Mouse (Mus musculus): Measurements from ENCODE around the gene Esyt1. TPM values are rescaled to one million over a fixed set of nuclear protein-coding genes. Genes with fewer than 3 reads are reported as not detected.

The Esyt1 gene
- polyA plus RNA-seq, 1 experiment from 2014 or later, result 10.0 TPM

GRCm38 (mm10) chr10:128544674-128545569 lies 19.3 kb upstream of the Esyt1 start:
- WGBS, result 96% methylated on average over 37 of the region's 37 CpGs
- H3K4me2 ChIP-seq (ENCODE audit: low read depth, low read length), result no peak overlapping the region
- no peak overlapping the region for H3K9ac ChIP-seq (replicated peaks; ENCODE audit: low read depth, low read length)
- ATAC-seq (ENCODE audit: low read depth), result no peak
- H3K27ac ChIP-seq (ENCODE audit: low read depth, low read length), result no peak overlapping the region
- no peaks in the 10 kb centered on the region for H3K9me3 ChIP-seq (ENCODE audit: control insufficient read depth, low read length)
- peaks cover 10% of the 10 kb centered on the region for H3K4me1 ChIP-seq (ENCODE audit: control insufficient read depth, insufficient read depth, low read length)
- no peak overlapping the region for H3K4me3 ChIP-seq (ENCODE audit: low read depth, low read length)
- H3K36me3 ChIP-seq (ENCODE audit: control insufficient read depth, insufficient read depth, low read length), result peaks cover 29% of the 10 kb centered on the region
- no peaks in the 10 kb centered on the region for H3K27me3 ChIP-seq (ENCODE audit: control insufficient read depth, insufficient read depth, low read length)

GRCm38 (mm10) chr10:128544151-128544657 lies 18.5 kb upstream of the Esyt1 start:
- Histone ChIP-seq H3K9ac (replicated peaks; ENCODE audit: low read depth, low read length) (no peak overlapping the region), H3K4me3 (ENCODE audit: low read depth, low read length) (no peak overlapping the region), H3K9me3 (ENCODE audit: control insufficient read depth, low read length) (no peaks in the 10 kb centered on the region), H3K27me3 (ENCODE audit: control insufficient read depth, insufficient read depth, low read length) (no peaks in the 10 kb centered on the region), H3K4me2 (ENCODE audit: low read depth, low read length) (no peak overlapping the region), H3K27ac (ENCODE audit: low read depth, low read length) (no peak overlapping the region), H3K4me1 (ENCODE audit: control insufficient read depth, insufficient read depth, low read length) (peaks cover 10% of the 10 kb centered on the region), H3K36me3 (ENCODE audit: control insufficient read depth, insufficient read depth, low read length) (peaks cover 29% of the 10 kb centered on the region)
- no peak for ATAC-seq (ENCODE audit: low read depth)
- WGBS, result 97% methylated on average over 15 of the region's 15 CpGs

DNA sequence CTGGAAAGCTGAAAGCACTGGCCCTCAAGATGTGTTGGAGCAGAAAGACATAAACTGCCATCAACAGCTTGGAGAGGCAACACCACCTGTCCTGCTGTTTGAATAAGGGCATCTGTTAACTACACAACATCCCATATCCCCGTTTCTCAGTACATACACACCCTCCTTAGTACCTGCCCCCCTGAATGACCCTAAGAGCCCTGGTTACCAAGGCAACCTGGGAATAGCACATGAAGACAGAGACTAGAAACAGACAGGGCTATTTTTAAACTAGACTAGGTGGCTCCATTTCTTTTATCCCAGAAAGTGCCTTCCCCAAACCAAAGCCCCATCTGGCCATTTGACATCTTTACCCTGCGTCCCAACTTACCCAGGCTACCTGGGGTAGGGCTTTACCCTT lies 17.4 kb upstream of the Esyt1 start:
- Histone ChIP-seq H3K9me3 (ENCODE audit: control insufficient read depth, low read length) (no peaks in the 10 kb centered on the region), H3K9ac (replicated peaks; ENCODE audit: low read depth, low read length) (no peak overlapping the region), H3K4me3 (ENCODE audit: low read depth, low read length) (no peak overlapping the region), H3K36me3 (ENCODE audit: control insufficient read depth, insufficient read depth, low read length) (peaks cover 29% of the 10 kb centered on the region), H3K27me3 (ENCODE audit: control insufficient read depth, insufficient read depth, low read length) (no peaks in the 10 kb centered on the region), H3K4me1 (ENCODE audit: control insufficient read depth, insufficient read depth, low read length) (peaks cover 10% of the 10 kb centered on the region), H3K27ac (ENCODE audit: low read depth, low read length) (no peak overlapping the region), H3K4me2 (ENCODE audit: low read depth, low read length) (no peak overlapping the region)
- no peak for ATAC-seq (ENCODE audit: low read depth)
- WGBS, result 67% methylated on average over 2 of the region's 2 CpGs

DNA sequence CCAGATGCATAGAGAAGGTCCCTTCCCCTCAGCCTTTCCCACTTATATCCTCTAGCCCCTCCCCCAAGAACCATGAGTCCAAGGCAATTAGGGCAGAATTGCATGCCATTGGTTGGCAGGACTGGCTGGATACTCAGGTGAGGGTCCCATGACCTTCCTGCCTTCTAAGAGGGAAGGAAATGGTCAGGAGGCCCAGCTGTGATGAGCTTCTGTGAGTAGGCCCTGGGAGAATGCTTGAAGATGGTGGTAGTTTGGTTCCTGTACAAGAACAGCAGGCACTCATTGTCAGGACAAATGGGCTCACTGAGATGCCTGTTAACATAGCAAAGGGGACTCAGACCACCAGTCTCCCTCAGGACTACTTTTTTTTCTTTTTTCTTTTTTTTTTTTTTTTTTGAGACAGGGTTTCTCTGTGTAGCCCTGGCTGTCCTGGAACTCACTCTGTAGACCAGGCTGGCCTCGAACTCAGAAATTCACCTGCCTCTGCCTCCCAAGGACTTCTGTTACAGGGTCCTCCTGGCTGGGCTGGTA lies 12.7 kb upstream of the Esyt1 start:
- 100% methylated on average over 1 of the region's 1 CpGs for WGBS
- H3K27ac ChIP-seq (ENCODE audit: low read depth, low read length), result no peak overlapping the region
- H3K36me3 ChIP-seq (ENCODE audit: control insufficient read depth, insufficient read depth, low read length), result 0 out of 2 replicates have a peak, but pooled peaks cover 14% of the 10 kb centered on the region
- H3K4me2 ChIP-seq (ENCODE audit: low read depth, low read length), result no peak overlapping the region
- H3K4me3 ChIP-seq (ENCODE audit: low read depth, low read length), result no peak overlapping the region
- no peaks in the 10 kb centered on the region for H3K4me1 ChIP-seq (ENCODE audit: control insufficient read depth, insufficient read depth, low read length)
- no peaks in the 10 kb centered on the region for H3K9me3 ChIP-seq (ENCODE audit: control insufficient read depth, low read length)
- no peak for ATAC-seq (ENCODE audit: low read depth)
- H3K27me3 ChIP-seq (ENCODE audit: control insufficient read depth, insufficient read depth, low read length), result no peaks in the 10 kb centered on the region
- no peak overlapping the region for H3K9ac ChIP-seq (replicated peaks; ENCODE audit: low read depth, low read length)

DNA sequence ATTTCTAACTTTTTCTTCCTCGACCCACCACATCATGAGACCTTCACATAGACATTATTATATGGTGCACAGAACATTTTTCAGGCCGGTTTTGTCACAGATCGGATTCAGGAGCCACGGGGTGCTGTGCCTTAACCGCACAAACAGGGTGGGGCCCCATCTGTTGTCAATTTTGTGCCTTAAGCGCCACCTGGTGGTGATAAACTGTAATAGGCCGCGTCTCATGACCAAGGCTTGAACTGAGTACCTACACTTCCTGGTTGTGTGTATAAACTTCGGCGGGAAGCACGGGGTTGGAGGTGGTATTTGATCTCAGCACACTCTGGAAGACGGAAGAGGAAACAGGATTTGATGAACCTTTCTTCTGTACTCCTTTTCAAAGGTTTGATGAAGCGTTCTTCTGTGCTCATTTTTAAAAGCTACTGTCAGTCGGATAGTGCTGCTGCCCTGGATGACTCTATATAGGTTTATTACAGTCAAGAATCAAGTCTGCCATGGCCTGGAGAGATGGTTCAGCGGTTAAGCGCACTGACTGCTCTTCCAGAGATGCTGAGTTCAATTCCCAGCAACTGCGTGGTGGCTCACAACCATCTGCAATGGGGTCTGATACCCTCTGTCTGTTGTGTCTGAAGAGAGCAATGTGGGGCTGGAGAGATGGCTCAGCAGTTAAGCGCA lies 10.7 kb upstream of the Esyt1 start:
- Histone ChIP-seq H3K27ac (ENCODE audit: low read depth, low read length) (no peak overlapping the region), H3K9ac (replicated peaks; ENCODE audit: low read depth, low read length) (no peak overlapping the region), H3K27me3 (ENCODE audit: control insufficient read depth, insufficient read depth, low read length) (no peaks in the 10 kb centered on the region), H3K36me3 (ENCODE audit: control insufficient read depth, insufficient read depth, low read length) (no peaks in the 10 kb centered on the region), H3K4me2 (ENCODE audit: low read depth, low read length) (peak overlapping the region; percentile 32; the same call in 1 of the 2 replicates), H3K4me3 (ENCODE audit: low read depth, low read length) (no peak overlapping the region), H3K4me1 (ENCODE audit: control insufficient read depth, insufficient read depth, low read length) (no peaks in the 10 kb centered on the region), H3K9me3 (ENCODE audit: control insufficient read depth, low read length) (no peaks in the 10 kb centered on the region)
- WGBS, result 16% methylated on average over 18 of the region's 18 CpGs
- ATAC-seq (ENCODE audit: low read depth), result peak; percentile 94

GRCm38 (mm10) chr10:128535624-128536265 lies 10.1 kb upstream of the Esyt1 start:
- Histone ChIP-seq H3K36me3 (ENCODE audit: control insufficient read depth, insufficient read depth, low read length) (no peaks in the 10 kb centered on the region), H3K4me1 (ENCODE audit: control insufficient read depth, insufficient read depth, low read length) (no peaks in the 10 kb centered on the region), H3K27me3 (ENCODE audit: control insufficient read depth, insufficient read depth, low read length) (no peaks in the 10 kb centered on the region), H3K9me3 (ENCODE audit: control insufficient read depth, low read length) (no peaks in the 10 kb centered on the region), H3K27ac (ENCODE audit: low read depth, low read length) (no peak overlapping the region), H3K9ac (replicated peaks; ENCODE audit: low read depth, low read length) (no peak overlapping the region), H3K4me2 (ENCODE audit: low read depth, low read length) (peak overlapping the region; percentile 32; the same call in 1 of the 2 replicates), H3K4me3 (ENCODE audit: low read depth, low read length) (no peak overlapping the region)
- WGBS, result 73% methylated on average over 4 of the region's 4 CpGs
- no peak for ATAC-seq (ENCODE audit: low read depth)

DNA sequence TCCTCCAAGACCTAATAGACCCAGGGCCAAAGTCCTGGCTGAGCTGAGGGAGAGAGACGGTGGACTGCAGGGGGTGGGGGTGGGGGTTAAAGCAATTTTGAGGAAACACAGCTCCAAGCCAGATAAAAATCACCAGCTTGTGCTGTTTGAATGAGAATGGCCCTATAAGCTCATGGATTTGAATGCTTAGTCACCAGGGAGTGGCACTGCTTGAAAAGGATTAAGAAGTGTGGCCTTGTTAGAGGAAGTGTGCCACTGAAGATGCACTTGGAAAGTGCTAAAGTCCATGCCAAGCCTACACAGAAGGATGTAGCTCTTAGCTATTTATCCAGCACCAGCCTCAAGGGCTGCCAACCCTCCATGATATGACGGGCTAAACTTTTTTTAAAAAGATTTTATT lies 9.5 kb upstream of the Esyt1 start:
- H3K36me3 ChIP-seq (ENCODE audit: control insufficient read depth, insufficient read depth, low read length), result no peaks in the 10 kb centered on the region
- no peak overlapping the region for H3K27ac ChIP-seq (ENCODE audit: low read depth, low read length)
- H3K9me3 ChIP-seq (ENCODE audit: control insufficient read depth, low read length), result no peaks in the 10 kb centered on the region
- no peak overlapping the region for H3K9ac ChIP-seq (replicated peaks; ENCODE audit: low read depth, low read length)
- ATAC-seq (ENCODE audit: low read depth), result no peak
- no peaks in the 10 kb centered on the region for H3K4me1 ChIP-seq (ENCODE audit: control insufficient read depth, insufficient read depth, low read length)
- 86% methylated on average over 2 of the region's 2 CpGs for WGBS
- no peaks in the 10 kb centered on the region for H3K27me3 ChIP-seq (ENCODE audit: control insufficient read depth, insufficient read depth, low read length)
- no peak overlapping the region for H3K4me2 ChIP-seq (ENCODE audit: low read depth, low read length)
- no peak overlapping the region for H3K4me3 ChIP-seq (ENCODE audit: low read depth, low read length)

DNA sequence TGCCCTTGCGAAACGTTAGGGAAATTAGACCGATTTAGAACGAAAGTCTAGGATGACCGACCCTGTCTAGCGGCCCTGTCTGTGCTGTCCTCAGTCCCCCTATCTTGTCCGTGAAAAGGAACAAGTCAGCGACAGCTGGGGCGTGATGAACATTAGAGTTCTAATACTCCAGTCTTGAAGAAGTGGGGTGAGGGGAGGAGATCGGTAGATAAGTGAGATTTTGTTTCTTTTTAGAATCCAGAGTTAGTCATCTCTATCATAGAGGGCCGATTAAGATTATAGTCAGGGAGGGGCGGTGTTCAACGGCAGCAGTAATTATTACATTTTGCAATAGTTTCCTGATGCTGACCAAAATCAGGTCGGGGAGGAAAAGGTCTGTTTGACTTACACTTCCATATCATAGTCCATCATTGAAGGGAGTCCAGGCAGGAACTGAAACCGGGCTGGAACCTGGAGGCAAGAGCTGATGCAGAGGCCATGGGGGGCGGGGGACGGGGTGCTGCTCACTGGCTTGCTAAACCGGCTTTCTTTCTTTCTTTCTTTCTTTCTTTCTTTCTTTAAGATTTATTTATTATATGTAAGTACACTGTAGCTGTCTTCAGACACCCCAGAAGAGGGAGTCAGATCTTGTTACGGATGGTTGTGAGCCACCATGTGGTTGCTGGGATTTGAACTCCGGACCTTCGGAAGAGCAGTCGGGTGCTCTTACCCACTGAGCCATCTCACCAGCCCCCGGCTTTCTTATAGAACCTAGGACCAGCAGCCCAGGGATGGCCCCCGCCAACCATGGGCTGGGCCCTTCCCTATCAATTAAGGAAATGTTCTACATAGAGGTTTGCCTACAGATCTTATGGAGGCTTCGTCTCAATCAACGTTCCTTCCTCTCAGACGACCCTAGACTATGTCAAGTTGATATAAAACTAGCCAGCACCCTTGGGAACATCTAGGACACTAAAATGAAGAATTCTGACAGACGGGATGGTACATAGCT lies 990 bp upstream of the Esyt1 start:
- Histone ChIP-seq H3K4me1 (ENCODE audit: control insufficient read depth, insufficient read depth, low read length) (peaks cover 7% of the 10 kb centered on the region; the same call in 1 of the 2 replicates), H3K4me2 (ENCODE audit: low read depth, low read length) (peak overlapping the region; percentile 99), H3K27ac (ENCODE audit: low read depth, low read length) (no peak overlapping the region), H3K27me3 (ENCODE audit: control insufficient read depth, insufficient read depth, low read length) (no peaks in the 10 kb centered on the region), H3K4me3 (ENCODE audit: low read depth, low read length) (peak overlapping the region; percentile 65), H3K9me3 (ENCODE audit: control insufficient read depth, low read length) (no peaks in the 10 kb centered on the region), H3K36me3 (ENCODE audit: control insufficient read depth, insufficient read depth, low read length) (no peaks in the 10 kb centered on the region), H3K9ac (replicated peaks; ENCODE audit: low read depth, low read length) (no peak overlapping the region)
- ATAC-seq (ENCODE audit: low read depth), result no peak
- 31% methylated on average over 28 of the region's 28 CpGs for WGBS

Data from neural tube, embryonic 14.5 days (tissue).